Mouse (Mus musculus): ENCODE measurements at regions not wholly inside any gene's neighbourhood (a gene's known extent, or its start where the extent isn't known, plus 50 kb on each side); places are given as distances from the start of the nearest gene placed in this dataset.
A peak's percentile ranks its signal among the peaks of the same experiment; 100 is the strongest.
"Not testable (repeated sequence)": the region's sequence is repeated elsewhere in the genome, so short reads cannot be mapped to it uniquely, and the experiment has no call there.

DNA sequence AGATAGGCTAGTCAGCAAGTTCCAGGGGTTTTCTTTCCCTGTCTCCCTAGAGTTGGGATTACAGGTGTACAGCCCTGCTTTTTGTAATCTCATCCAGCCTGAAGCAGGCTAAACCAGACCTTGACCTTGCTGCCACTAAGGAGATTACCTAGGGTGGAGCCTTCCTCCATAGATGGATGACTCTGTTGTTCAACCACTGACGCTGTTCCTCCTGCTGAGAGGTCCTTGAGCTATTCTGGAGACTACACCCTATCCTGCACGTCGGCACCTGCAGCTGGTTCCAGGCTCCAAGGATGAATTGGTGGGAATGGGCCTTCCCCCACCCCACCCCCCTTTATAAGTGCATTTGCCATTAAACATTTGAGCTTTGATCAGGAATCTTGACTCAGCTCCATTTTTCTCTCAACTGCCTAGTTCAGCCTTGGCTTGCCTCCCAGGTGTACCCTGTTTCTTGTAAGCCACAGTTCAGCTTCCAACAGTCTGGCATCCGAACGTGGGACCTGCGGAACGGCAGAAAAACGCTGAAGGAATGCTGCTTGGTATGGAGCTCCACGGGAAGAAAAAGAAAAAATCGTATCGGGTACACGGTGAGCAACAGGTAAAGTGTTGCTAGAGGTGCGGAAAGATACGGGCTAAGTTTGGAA, 131.7 kb upstream of the Ube2e1 start:
- Histone ChIP-seq H3K4me3 (no peak overlapping the region), H3K4me2 (peak overlapping the region; percentile 21), H3K9ac (no peak overlapping the region), H3K36me3 (no peaks in the 10 kb centered on the region), H3K4me1 (0 out of 2 replicates have a peak, but pooled peaks cover 2% of the 10 kb centered on the region), H3K27ac (no peak overlapping the region), H3K9me3 (no peaks in the 10 kb centered on the region), H3K27me3 (no peaks in the 10 kb centered on the region)
- WGBS: 30% methylated on average over 14 of the region's 14 CpGs
- no peak for ATAC-seq (ENCODE audit: insufficient number of reproducible peaks, insufficient read depth, low FRiP score, low TSS enrichment, low read depth)

DNA sequence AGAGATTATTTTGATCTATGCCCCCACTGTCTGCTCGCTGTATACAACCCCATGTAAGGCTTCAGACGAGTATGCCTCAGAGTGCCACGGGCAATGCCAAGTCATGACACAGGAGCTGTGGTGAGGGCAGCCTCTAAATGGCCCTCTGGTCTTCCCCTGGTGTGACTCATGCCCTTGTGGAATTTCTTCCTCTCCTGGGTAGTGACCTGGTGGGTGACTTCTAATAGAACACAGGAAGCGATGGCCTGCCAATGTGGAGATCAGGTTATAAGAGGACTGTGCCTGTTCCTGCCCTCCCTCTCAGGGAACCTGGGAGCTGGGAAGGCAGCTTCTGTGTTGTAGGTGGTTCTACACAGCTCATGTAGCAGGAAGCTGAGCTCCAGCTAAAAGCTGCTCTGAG, 130.7 kb upstream of the Ube2e1 start:
- Histone ChIP-seq H3K36me3 (no peaks in the 10 kb centered on the region), H3K27ac (no peak overlapping the region), H3K9ac (no peak overlapping the region), H3K9me3 (no peaks in the 10 kb centered on the region), H3K27me3 (no peaks in the 10 kb centered on the region), H3K4me3 (no peak overlapping the region), H3K4me2 (no peak overlapping the region), H3K4me1 (0 out of 2 replicates have a peak, but pooled peaks cover 2% of the 10 kb centered on the region)
- WGBS: 72% methylated on average over 4 of the region's 4 CpGs
- no peak for ATAC-seq (ENCODE audit: insufficient number of reproducible peaks, insufficient read depth, low FRiP score, low TSS enrichment, low read depth)

GRCm38 (mm10) chr14:18448666-18449065, 117.0 kb upstream of the Ube2e1 start:
- ATAC-seq (ENCODE audit: insufficient number of reproducible peaks, insufficient read depth, low FRiP score, low TSS enrichment, low read depth): no peak
- no peaks in the 10 kb centered on the region for H3K9me3 ChIP-seq
- WGBS: 73% methylated on average over 1 of the region's 1 CpGs

DNA sequence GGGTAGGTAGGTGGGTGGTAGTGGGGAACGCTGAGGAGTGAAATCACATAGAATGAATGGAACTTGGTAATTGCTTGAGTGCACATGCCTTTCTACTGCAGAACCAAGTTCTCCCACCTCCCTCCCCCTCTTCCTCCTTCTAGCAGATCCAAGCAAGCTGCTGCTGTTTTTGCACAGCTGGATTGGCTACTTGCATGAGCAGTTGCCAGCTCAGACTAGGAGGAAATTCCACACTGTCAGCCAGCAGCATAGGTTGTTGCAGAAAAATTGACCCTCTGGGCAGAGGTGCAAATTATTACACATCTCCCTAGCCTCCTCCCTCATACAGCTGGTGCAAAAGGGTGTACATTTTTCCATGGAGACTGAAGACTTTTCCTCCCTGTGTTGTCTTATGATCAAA, 112.8 kb upstream of the Ube2e1 start:
- H3K27me3 ChIP-seq: no peaks in the 10 kb centered on the region
- no peak overlapping the region for H3K4me2 ChIP-seq
- ATAC-seq (ENCODE audit: insufficient number of reproducible peaks, insufficient read depth, low FRiP score, low TSS enrichment, low read depth): no peak; the same call in 1 of the 2 replicates
- H3K4me3 ChIP-seq: no peak overlapping the region
- no peaks in the 10 kb centered on the region for H3K36me3 ChIP-seq
- 93% methylated on average over 1 of the region's 1 CpGs for WGBS
- no peak overlapping the region for H3K9ac ChIP-seq
- H3K9me3 ChIP-seq: no peaks in the 10 kb centered on the region
- H3K4me1 ChIP-seq: no peaks in the 10 kb centered on the region
- H3K27ac ChIP-seq: no peak overlapping the region

More at GRCm38 (mm10) chr14:18448666-18449065, 117.0 kb upstream of the Ube2e1 start:
- H3K4me3 ChIP-seq: no peak overlapping the region
- no peaks in the 10 kb centered on the region for H3K36me3 ChIP-seq
- no peak overlapping the region for H3K27ac ChIP-seq
- H3K4me2 ChIP-seq: no peak overlapping the region
- H3K9ac ChIP-seq: no peak overlapping the region
- no peaks in the 10 kb centered on the region for H3K27me3 ChIP-seq
- no peaks in the 10 kb centered on the region for H3K4me1 ChIP-seq

GRCm38 (mm10) chr14:18428968-18429367, 97.3 kb upstream of the Ube2e1 start:
- not testable (repeated sequence) for H3K4me1 ChIP-seq; H3K36me3 ChIP-seq; H3K27me3 ChIP-seq; H3K4me2 ChIP-seq; H3K4me3 ChIP-seq; H3K9me3 ChIP-seq; H3K27ac ChIP-seq; H3K9ac ChIP-seq; ATAC-seq (ENCODE audit: insufficient number of reproducible peaks, insufficient read depth, low FRiP score, low TSS enrichment, low read depth)
- WGBS: 35% methylated on average over 4 of the region's 4 CpGs

- Histone ChIP-seq H3K36me3 (no peaks in the 10 kb centered on the region), H3K27ac (no peak overlapping the region), H3K9me3 (no peaks in the 10 kb centered on the region), H3K4me2 (no peak overlapping the region), H3K4me1 (no peaks in the 10 kb centered on the region), H3K27me3 (no peaks in the 10 kb centered on the region), H3K9ac (no peak overlapping the region), H3K4me3 (no peak overlapping the region)
- ATAC-seq (ENCODE audit: insufficient number of reproducible peaks, insufficient read depth, low FRiP score, low TSS enrichment, low read depth): no peak
Observed at GRCm38 (mm10) chr14:18425887-18426286, 94.2 kb upstream of the Ube2e1 start.

DNA sequence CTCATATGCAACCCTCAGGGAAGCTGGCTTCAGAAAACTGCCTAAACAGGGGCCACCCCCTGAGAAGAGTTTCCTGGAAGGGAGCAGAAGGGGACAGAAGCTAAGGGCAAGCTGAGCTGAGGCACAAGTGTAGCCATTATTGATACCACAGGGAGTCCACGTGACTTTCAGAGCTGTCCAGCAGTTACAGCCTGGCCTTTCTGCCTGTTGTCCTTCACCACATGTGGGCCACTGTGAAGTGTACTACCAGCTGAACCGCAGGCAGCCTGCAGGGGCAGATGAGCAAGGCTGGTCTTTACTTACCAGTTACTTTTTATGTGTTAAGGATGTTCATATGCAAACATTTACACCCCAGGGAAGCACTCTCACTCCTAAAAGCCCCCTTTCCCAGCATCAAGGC, 85.2 kb upstream of the Ube2e1 start:
- no peaks in the 10 kb centered on the region for H3K4me1 ChIP-seq
- no peaks in the 10 kb centered on the region for H3K36me3 ChIP-seq
- no peaks in the 10 kb centered on the region for H3K27me3 ChIP-seq
- WGBS: 3% methylated on average over 2 of the region's 2 CpGs
- no peak overlapping the region for H3K4me3 ChIP-seq
- H3K27ac ChIP-seq: no peak overlapping the region
- H3K4me2 ChIP-seq: no peak overlapping the region
- no peak for ATAC-seq (ENCODE audit: insufficient number of reproducible peaks, insufficient read depth, low FRiP score, low TSS enrichment, low read depth)
- no peaks in the 10 kb centered on the region for H3K9me3 ChIP-seq
- no peak overlapping the region for H3K9ac ChIP-seq

DNA sequence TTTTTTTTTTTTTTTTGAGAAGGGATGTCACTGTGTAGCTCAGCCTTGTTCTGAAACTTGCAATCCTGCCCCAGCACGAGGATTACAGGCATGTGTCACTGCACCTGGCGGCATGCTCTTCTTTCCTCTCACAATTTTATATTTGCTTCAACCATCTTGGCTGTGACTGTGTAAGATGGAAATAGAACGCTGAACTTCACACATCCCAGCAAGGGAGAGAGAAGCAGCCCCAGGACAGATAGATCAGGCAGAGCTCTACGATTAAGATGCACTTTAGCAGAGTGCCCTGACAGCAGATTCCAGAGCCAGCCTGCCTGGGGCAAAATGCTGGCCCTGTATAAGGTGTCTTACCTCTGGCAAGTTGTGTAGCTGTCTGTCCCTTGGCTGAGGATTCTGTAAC, 84.7 kb upstream of the Ube2e1 start:
- no peaks in the 10 kb centered on the region for H3K36me3 ChIP-seq
- ATAC-seq (ENCODE audit: insufficient number of reproducible peaks, insufficient read depth, low FRiP score, low TSS enrichment, low read depth): no peak
- no peaks in the 10 kb centered on the region for H3K9me3 ChIP-seq
- H3K27ac ChIP-seq: no peak overlapping the region
- 59% methylated on average over 4 of the region's 4 CpGs for WGBS
- H3K4me3 ChIP-seq: no peak overlapping the region
- no peaks in the 10 kb centered on the region for H3K27me3 ChIP-seq
- no peaks in the 10 kb centered on the region for H3K4me1 ChIP-seq
- H3K4me2 ChIP-seq: no peak overlapping the region
- no peak overlapping the region for H3K9ac ChIP-seq

DNA sequence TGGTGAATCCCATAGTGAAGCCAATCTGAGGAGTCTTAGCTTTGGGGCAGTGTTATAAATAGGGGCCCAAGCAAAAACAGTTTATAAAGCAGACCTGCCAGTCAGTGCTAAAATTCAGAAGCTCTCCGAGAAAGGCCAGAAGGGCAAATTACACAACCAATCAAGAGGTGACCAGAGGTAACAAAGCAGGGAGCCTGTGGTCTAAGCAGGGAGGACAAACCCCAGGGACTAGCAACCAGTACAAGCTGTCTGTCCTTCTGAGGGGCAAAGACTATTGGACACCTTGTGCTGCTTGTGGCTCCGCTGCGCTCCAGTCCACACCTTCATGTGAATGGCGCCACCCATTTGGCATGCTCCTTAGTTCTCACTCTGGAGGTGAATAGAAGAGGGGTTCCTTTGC, 67.3 kb upstream of the Ube2e1 start:
- Histone ChIP-seq H3K27ac (no peak overlapping the region), H3K9ac (no peak overlapping the region), H3K27me3 (no peaks in the 10 kb centered on the region), H3K4me2 (no peak overlapping the region), H3K36me3 (no peaks in the 10 kb centered on the region), H3K9me3 (no peaks in the 10 kb centered on the region), H3K4me3 (no peak overlapping the region), H3K4me1 (no peaks in the 10 kb centered on the region)
- ATAC-seq (ENCODE audit: insufficient number of reproducible peaks, insufficient read depth, low FRiP score, low TSS enrichment, low read depth): no peak
- WGBS: 93% methylated on average over 4 of the region's 4 CpGs

- WGBS: 87% methylated on average over 8 of the region's 8 CpGs
- no peak overlapping the region for H3K27ac ChIP-seq
- H3K27me3 ChIP-seq: no peaks in the 10 kb centered on the region
- no peaks in the 10 kb centered on the region for H3K36me3 ChIP-seq
- ATAC-seq (ENCODE audit: insufficient number of reproducible peaks, insufficient read depth, low FRiP score, low TSS enrichment, low read depth): no peak
- H3K4me3 ChIP-seq: no peak overlapping the region
- no peaks in the 10 kb centered on the region for H3K4me1 ChIP-seq
- H3K4me2 ChIP-seq: no peak overlapping the region
- no peaks in the 10 kb centered on the region for H3K9me3 ChIP-seq
- no peak overlapping the region for H3K9ac ChIP-seq
Observed at GRCm38 (mm10) chr14:18396206-18396764, 64.6 kb upstream of the Ube2e1 start.

DNA sequence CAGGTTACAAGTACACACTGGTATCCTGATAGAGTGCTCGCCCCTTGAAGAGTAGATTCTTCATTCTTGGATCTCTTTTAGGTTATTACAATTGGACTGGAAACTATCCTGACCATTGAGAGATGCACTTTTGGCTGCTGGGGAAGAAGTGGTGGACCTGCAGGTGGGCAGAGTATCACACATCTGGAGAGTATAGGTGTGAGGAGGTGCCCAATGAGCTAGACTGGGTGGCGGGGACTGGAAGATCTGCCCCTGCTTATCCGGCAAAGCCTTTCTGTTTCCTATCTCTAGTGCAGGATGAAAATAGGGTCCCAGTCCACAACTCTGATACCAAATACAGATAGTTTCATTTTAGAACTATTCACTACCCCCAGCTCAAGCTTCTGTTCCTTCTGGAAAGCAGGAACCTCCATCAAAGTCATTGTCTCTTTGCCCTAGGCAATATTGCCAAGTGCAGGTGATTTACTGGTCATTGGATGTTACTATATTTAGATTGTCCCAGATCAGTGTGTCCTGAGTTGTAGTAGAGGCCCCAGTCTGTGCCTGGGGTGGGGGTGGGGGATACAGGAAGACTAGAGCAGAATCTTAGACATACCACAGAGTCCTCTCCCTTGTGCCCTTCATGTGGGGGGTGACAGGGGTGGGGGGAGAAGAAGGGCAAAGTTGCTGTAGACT, 62.5 kb upstream of the Ube2e1 start:
- Histone ChIP-seq H3K4me3 (no peak overlapping the region), H3K4me1 (no peaks in the 10 kb centered on the region), H3K9me3 (no peaks in the 10 kb centered on the region), H3K36me3 (no peaks in the 10 kb centered on the region), H3K4me2 (no peak overlapping the region), H3K27ac (no peak overlapping the region), H3K27me3 (no peaks in the 10 kb centered on the region), H3K9ac (no peak overlapping the region)
- 87% methylated on average over 3 of the region's 3 CpGs for WGBS
- ATAC-seq (ENCODE audit: insufficient number of reproducible peaks, insufficient read depth, low FRiP score, low TSS enrichment, low read depth): no peak

DNA sequence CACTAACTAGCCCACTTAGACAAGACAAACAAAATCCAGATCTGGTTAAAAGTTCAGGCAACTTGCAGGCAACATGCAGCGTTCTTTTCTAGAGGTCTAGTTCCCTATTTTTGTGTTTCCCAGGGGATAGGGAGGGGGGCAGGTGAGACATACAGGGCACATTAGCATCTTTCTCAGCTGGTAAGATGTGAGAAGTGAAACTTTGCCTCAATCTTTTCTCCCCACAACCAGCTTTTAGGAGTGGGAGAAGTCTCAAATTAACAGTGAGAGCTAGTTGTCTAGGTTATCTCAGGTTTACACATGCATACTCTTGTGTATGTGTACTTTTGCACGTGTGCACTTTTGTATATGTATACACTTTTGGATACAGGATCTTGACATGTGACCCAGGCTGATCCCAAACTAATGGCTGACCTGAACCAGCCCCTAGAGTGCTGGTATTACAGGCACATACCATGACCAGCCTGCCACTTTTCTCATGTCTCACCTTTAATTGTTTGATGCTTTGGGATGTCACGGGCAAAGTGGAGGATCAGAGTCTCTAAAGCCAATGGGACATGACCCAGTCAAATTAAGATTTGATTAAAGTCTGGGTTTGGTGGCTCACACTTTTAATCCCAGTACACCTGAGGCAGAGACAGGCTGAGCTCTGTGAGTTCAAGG, 60.3 kb upstream of the Ube2e1 start:
- H3K4me2 ChIP-seq: no peak overlapping the region
- H3K36me3 ChIP-seq: no peaks in the 10 kb centered on the region
- H3K27me3 ChIP-seq: no peaks in the 10 kb centered on the region
- 83% methylated on average over 3 of the region's 3 CpGs for WGBS
- ATAC-seq (ENCODE audit: insufficient number of reproducible peaks, insufficient read depth, low FRiP score, low TSS enrichment, low read depth): no peak
- no peaks in the 10 kb centered on the region for H3K4me1 ChIP-seq
- no peaks in the 10 kb centered on the region for H3K9me3 ChIP-seq
- no peak overlapping the region for H3K27ac ChIP-seq
- no peak overlapping the region for H3K4me3 ChIP-seq
- H3K9ac ChIP-seq: no peak overlapping the region

All from embryonic facial prominence, embryonic 13.5 days (tissue).